Mouse (Mus musculus) megakaryocyte, embryonic 14.5 days (primary cell): ENCODE measurements around the gene Ddx49. TPM values are rescaled to one million over a fixed set of nuclear protein-coding genes. Genes with fewer than 3 reads are reported as not detected.

Source experiments
- H3K27me3 ChIP-seq: replicated peaks from 2 replicates; pipeline ENCODE3; 2012; ENCODE audit warnings: inconsistent platforms
- H3K36me3 ChIP-seq: replicated peaks from 2 replicates; pipeline ENCODE3; 2012; ENCODE audit warnings: low read length, inconsistent platforms, mixed read lengths
- H3K4me1 ChIP-seq: 2 replicates; pipeline ENCODE4 v1.6.1; 2012; ENCODE audit warnings: inconsistent platforms
- H3K4me3 ChIP-seq: replicated peaks from 2 replicates; pipeline ENCODE3; 2012; ENCODE audit warnings: moderate library complexity, mild to moderate bottlenecking, inconsistent platforms
- H3K9me3 ChIP-seq: 2 replicates; pipeline ENCODE4 v1.6.1; 2012; ENCODE audit warnings: inconsistent platforms
- FLI1 ChIP-seq: IDR thresholded peaks from 2 replicates; pipeline ENCODE4 v1.6.1; 2012; ENCODE audit warnings: low read length, inconsistent platforms, mixed read lengths
- GATA1 ChIP-seq: IDR thresholded peaks from 3 replicates; pipeline ENCODE4 v1.6.1; 2012; ENCODE audit warnings: mixed read lengths, low read length, inconsistent platforms, borderline replicate concordance
- polyA plus RNA-seq: library from polyadenylated mRNA; stranded (reverse); fragments of >175 nt; gene quantifications from 2 replicates; pipeline ENCODE4 v1.2.3, GENCODE M21; 2012; ENCODE audit warnings: low replicate concordance; ENCODE audit not compliant: insufficient read depth

The Ddx49 gene
- polyA plus RNA-seq: 29.5 and 36.4 TPM in 2 replicates

DNA sequence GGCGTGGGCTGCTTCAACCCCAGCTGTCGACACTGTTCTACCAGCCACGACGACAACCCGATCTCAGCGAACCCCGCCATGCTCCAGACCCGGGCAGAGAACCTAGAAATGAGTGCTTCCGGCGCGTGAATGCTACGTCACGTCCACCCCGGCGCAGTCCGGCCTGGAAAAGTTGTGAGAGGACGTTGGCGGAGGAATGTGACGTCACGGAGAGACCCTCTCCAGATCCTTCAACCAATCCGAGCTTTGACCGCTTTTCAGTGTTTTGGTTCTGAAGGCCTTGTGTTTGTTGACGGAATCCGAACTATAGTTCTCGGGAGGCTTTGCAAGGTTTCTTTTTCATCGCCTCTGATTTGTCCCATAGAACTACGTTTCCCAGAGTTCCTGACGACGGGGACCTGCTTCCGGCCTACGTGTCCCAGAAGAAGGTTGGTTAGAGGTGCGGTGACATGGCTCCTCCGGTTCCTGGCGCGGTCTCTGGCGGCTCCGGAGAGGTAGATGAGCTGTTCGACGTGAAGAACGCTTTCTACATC lies at the start of gene Ddx49, which contains the start of gene Cope:
TSS of gene Ddx49 (minus strand) at position 132 of the 533 bp plus-strand sequence.
TSS of gene Cope (plus strand) at position 161 of the 533 bp plus-strand sequence.
- Histone ChIP-seq H3K27me3 (no peaks in the 10 kb centered on the region), H3K4me3 (peak within 1 kb of the TSS; percentile 99), H3K9me3 (no peaks in the 10 kb centered on the region), H3K4me1 (peaks cover 52% of the 10 kb centered on the region), H3K36me3 (peaks cover 70% of the 10 kb centered on the region)
- TF ChIP-seq GATA1: no peak
- TF ChIP-seq FLI1: no peak; the same call in 1 of the 2 replicates

GRCm38 (mm10) chr8:70352000-70352384 lies 49.7 kb upstream of the Ddx49 start:
- Histone ChIP-seq H3K9me3 (no peaks in the 10 kb centered on the region), H3K36me3 (peaks cover 44% of the 10 kb centered on the region), H3K4me3 (peak overlapping the region; percentile 97), H3K4me1 (peaks cover 75% of the 10 kb centered on the region), H3K27me3 (no peaks in the 10 kb centered on the region)
- no peak for TF ChIP-seq FLI1
- no peak for TF ChIP-seq GATA1

DNA sequence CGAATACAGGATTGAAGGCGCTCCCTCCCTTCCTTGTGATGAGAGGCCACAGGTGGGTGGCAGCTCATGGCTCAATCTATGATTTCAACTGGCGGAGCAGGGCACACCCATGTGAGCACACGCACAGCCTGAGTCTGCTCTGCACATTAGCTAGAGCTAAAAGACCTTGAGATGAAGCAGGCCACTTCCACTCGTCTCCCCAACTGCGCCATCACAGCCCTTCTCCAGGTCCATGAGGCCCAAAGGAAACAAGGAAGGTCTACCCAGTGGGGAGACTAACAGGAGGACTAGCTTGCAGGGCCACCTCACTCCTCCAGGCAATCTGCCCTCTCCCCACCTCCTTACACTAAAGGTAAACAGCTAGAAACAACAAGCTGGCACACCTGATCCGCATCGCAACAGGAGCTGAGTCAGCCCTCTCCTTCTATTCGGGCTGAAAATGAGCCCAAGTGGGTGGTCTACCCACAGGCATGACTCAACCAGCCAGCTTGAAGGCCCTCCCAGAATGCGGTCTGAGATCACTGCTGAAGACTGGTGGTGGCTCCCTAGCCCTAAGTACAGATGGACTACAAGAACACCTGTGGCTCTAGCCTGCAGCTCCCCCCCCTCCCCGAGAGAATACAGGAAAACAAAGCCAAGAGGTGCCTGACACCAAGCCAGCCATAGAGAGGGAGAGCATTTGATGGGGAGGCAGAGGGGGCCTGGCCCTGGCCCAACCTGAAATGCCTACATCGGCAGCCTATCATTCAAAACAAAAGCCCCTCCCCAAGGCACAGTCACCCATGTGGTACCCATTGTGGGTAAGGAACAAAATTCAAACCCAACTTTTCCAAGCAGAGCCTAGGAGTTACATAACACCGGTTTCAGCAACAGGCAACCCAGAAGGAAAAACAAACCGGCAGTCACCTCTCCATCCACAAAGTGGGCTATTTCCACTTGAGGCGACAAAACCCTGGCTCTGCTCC lies 49.0 kb upstream of the Ddx49 start:
- no peaks in the 10 kb centered on the region for H3K9me3 ChIP-seq
- H3K4me3 ChIP-seq: peak overlapping the region; percentile 97
- peaks cover 50% of the 10 kb centered on the region for H3K36me3 ChIP-seq
- no peaks in the 10 kb centered on the region for H3K27me3 ChIP-seq
- TF ChIP-seq FLI1: no peak
- no peak for TF ChIP-seq GATA1
- peaks cover 79% of the 10 kb centered on the region for H3K4me1 ChIP-seq

DNA sequence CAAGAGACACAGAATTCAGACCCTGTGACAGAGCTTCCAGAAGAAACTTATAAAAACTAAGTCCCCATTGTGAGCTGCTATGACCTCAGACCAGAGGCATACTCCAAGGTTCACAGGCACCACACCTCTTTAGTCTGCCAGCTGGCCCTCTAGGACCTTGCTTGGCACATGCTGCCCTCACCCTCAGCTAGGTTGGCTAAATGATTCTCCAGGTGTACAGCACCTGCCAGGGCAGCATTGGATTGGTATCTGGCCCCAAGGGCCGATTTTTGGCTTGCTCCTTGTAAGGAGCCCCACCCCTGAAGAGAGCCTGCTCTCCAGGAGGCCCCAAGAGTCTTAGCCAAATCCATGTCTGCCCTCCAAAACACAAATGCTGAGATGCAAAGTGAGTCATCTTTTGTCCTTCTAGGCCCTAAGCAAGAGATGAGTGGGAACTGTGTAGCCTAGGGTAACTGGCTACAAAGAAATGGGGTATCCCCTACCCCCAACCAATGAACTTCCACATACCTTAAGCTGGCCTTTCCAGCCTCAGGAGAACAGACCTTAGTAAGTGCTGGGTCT lies 45.7 kb upstream of the Ddx49 start:
- TF ChIP-seq GATA1: no peak
- TF ChIP-seq FLI1: no peak
- peaks cover 88% of the 10 kb centered on the region for H3K4me1 ChIP-seq
- H3K4me3 ChIP-seq: no peak overlapping the region
- no peaks in the 10 kb centered on the region for H3K27me3 ChIP-seq
- no peaks in the 10 kb centered on the region for H3K9me3 ChIP-seq
- peaks cover 78% of the 10 kb centered on the region for H3K36me3 ChIP-seq

GRCm38 (mm10) chr8:70347443-70347842 lies 45.2 kb upstream of the Ddx49 start:
- Histone ChIP-seq H3K27me3 (no peaks in the 10 kb centered on the region), H3K36me3 (peaks cover 83% of the 10 kb centered on the region), H3K4me1 (peaks cover 93% of the 10 kb centered on the region), H3K4me3 (no peak overlapping the region), H3K9me3 (no peaks in the 10 kb centered on the region)
- no peak for TF ChIP-seq FLI1
- TF ChIP-seq GATA1: no peak

DNA sequence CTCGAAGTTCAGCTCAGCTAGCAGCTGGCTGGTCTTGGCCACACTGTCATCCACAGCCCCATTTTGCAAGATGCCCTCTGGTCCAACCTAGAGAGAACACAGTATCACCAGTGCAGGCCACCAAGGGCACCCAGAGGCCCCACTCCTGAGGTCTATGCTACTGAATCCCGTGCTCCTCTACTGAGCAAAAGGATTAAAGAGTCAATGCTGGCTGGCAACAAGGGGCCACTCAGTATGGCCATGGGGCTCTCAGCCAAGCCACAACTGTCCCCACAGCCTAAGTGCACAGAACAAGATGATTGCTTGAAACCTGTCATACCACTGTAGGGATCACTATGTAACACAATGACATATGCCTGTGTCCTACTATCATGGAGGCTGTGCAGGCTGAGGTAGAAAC lies 42.0 kb upstream of the Ddx49 start:
- Histone ChIP-seq H3K4me3 (peak overlapping the region; percentile 2), H3K9me3 (no peaks in the 10 kb centered on the region), H3K4me1 (peaks cover 73% of the 10 kb centered on the region), H3K27me3 (no peaks in the 10 kb centered on the region), H3K36me3 (peaks cover 94% of the 10 kb centered on the region)
- TF ChIP-seq GATA1 (no peak), FLI1 (no peak)

- TF ChIP-seq FLI1 (no peak), GATA1 (no peak)
- no peaks in the 10 kb centered on the region for H3K9me3 ChIP-seq
- H3K36me3 ChIP-seq: peaks cover 94% of the 10 kb centered on the region
- no peak overlapping the region for H3K4me3 ChIP-seq
- peaks cover 67% of the 10 kb centered on the region for H3K4me1 ChIP-seq
- no peaks in the 10 kb centered on the region for H3K27me3 ChIP-seq
Measured at GRCm38 (mm10) chr8:70343696-70344095, 41.4 kb upstream of the Ddx49 start.

GRCm38 (mm10) chr8:70343076-70343475 lies 40.8 kb upstream of the Ddx49 start:
- peaks cover 94% of the 10 kb centered on the region for H3K36me3 ChIP-seq

DNA sequence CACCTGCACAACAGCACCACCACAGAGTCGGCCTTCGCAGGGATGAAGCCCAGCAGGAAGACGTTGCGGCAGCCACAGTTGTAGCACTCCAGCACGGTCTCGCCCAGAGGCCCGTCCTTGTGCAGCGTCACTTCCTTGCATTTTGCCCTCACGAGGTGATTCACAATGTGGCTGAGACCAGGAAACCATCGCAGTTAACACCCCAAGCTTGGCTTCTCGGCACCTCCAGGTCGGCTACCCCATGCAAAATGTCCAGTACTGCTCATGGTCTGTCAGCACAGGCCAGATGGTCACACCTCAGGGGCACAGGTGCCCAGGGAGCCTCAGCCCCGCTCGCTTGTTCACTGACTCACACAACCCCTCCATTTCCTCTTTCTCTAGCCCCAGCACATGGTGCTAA lies 39.7 kb upstream of the Ddx49 start:
- no peaks in the 10 kb centered on the region for H3K9me3 ChIP-seq

More at GRCm38 (mm10) chr8:70343076-70343475, 40.8 kb upstream of the Ddx49 start:
- no peak overlapping the region for H3K4me3 ChIP-seq
- H3K27me3 ChIP-seq: no peaks in the 10 kb centered on the region
- TF ChIP-seq FLI1: no peak
- no peak for TF ChIP-seq GATA1
- no peaks in the 10 kb centered on the region for H3K9me3 ChIP-seq
- H3K4me1 ChIP-seq: peaks cover 61% of the 10 kb centered on the region

GRCm38 (mm10) chr8:70340659-70341058 lies 38.4 kb upstream of the Ddx49 start:
- Histone ChIP-seq H3K36me3 (peaks cover 95% of the 10 kb centered on the region), H3K4me1 (peaks cover 49% of the 10 kb centered on the region), H3K27me3 (no peaks in the 10 kb centered on the region), H3K4me3 (no peak overlapping the region), H3K9me3 (no peaks in the 10 kb centered on the region)
- TF ChIP-seq FLI1: no peak
- no peak for TF ChIP-seq GATA1

More for the DNA sequence above, 39.7 kb upstream of the Ddx49 start:
- Histone ChIP-seq H3K36me3 (peaks cover 94% of the 10 kb centered on the region), H3K4me1 (peaks cover 55% of the 10 kb centered on the region), H3K4me3 (no peak overlapping the region), H3K27me3 (no peaks in the 10 kb centered on the region)
- TF ChIP-seq GATA1 (no peak), FLI1 (no peak)
